Mouse (Mus musculus) cerebellum, adult 2 months (tissue): ENCODE data around the gene Syne1.

ENCODE experiments used
- CTCF ChIP-seq: fragments of 200-500 bp; IDR thresholded peaks from 2 replicates; pipeline ENCODE4 v1.5.1; 2011; ENCODE audit warnings: low read depth, mild to moderate bottlenecking, control low read depth, low read length, moderate library complexity, borderline replicate concordance; ENCODE audit not compliant: insufficient read depth
- POLR2A ChIP-seq: fragments of 200-500 bp; IDR thresholded peaks from 2 replicates; pipeline ENCODE4 v1.6.1; 2011; ENCODE audit warnings: low read length, control low read depth, borderline replicate concordance; ENCODE audit not compliant: insufficient read depth

- TF ChIP-seq CTCF, result no peak
- TF ChIP-seq POLR2A, result no peak
Observed at GRCm38 (mm10) chr10:5250702-5251101, 300.6 kb downstream of the Syne1 start.
